Mouse (Mus musculus) spleen, adult 2 months (tissue): ENCODE measurements around the gene Olfr800. TPM values are rescaled to one million over a fixed set of nuclear protein-coding genes. Genes with fewer than 3 reads are reported as not detected.

Experiments used
- DNase-seq, 2 experiments: peaks; one replicate each; pipeline versions ENCODE4 v3.0.0 to v3.0.0-alpha.2; 2012 to 2021; ENCODE audit warnings: low spot score in 2 of 2, low read depth in 1 of 2
- H3K27ac ChIP-seq: fragments of 200-500 bp; 2 replicates; pipeline ENCODE4 v1.5.1; 2012; ENCODE audit warnings: low read length, inconsistent platforms; ENCODE audit not compliant: insufficient read depth
- H3K27me3 ChIP-seq: fragments of 200-500 bp; 2 replicates; pipeline ENCODE4 v1.6.1; 2012; ENCODE audit warnings: mild to moderate bottlenecking, moderate library complexity, low read length, inconsistent platforms; ENCODE audit not compliant: control insufficient read depth, insufficient read depth
- H3K36me3 ChIP-seq: fragments of 200-500 bp; 2 replicates; pipeline ENCODE4 v1.6.1; 2012; ENCODE audit warnings: mild to moderate bottlenecking, low read length, inconsistent platforms; ENCODE audit not compliant: control insufficient read depth, insufficient read depth
- H3K4me1 ChIP-seq: fragments of 200-500 bp; 2 replicates; pipeline ENCODE4 v1.6.1; 2011; ENCODE audit warnings: inconsistent platforms; ENCODE audit not compliant: control insufficient read depth, insufficient read depth, insufficient read length
- H3K4me3 ChIP-seq: fragments of 200-500 bp; 2 replicates; pipeline ENCODE4 v1.5.1; 2011; ENCODE audit warnings: mild to moderate bottlenecking, inconsistent platforms; ENCODE audit not compliant: insufficient read depth, insufficient read length; ENCODE audit errors: extremely low read depth
- CTCF ChIP-seq: fragments of 200-500 bp; IDR thresholded peaks from 2 replicates; pipeline ENCODE4 v1.5.1; 2011; ENCODE audit warnings: mild to moderate bottlenecking, inconsistent platforms; ENCODE audit not compliant: insufficient read depth, insufficient read length, insufficient replicate concordance; ENCODE audit errors: extremely low read depth
- POLR2A ChIP-seq: fragments of 200-500 bp; IDR thresholded peaks from 2 replicates; pipeline ENCODE4 v1.6.1; 2011; ENCODE audit warnings: low read depth, low read length, inconsistent platforms
- WGBS: fragments of 180-500 bp; shearing (Covaris S2); methylation state at CpG from one replicate; pipeline ENCODE4 v1.1.7; 2018; 5-methylcytosine and 5-hydroxymethylcytosine counted together
- polyA plus RNA-seq: library from polyadenylated mRNA; depleted of rRNA; stranded (reverse); fragments of >200 nt; gene quantifications from 2 replicates; pipeline ENCODE4 v1.2.3, GENCODE M21; 2012; rRNA removed

Gene Olfr800
- polyA plus RNA-seq, 1 experiment = not detected

DNA sequence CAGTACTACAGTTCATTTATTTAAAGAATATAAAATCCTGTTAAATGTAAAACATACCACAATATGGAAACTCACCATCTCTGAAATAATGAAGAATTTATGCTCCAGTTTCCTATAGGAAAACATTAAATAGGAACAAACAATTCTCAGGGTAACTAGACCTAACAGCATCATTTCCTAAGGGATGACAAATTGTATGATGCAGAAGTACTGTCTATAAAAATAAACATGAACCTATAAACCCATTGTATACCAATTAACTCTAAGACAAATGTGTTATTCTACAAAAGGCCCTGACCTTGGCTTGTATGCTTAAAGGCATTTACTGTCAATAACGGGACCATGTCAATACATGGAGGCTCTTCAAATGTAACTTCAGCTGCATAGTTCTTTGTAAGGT, 16.3 kb downstream of the Olfr800 start, which contains the start of gene Olfr801:
Olfr801 (minus strand) TSS at position 101 of the 400 bp plus-strand sequence.
- Histone ChIP-seq H3K36me3 (no peaks in the 10 kb centered on the region), H3K4me1 (no peaks in the 10 kb centered on the region), H3K27me3 (no peaks in the 10 kb centered on the region), H3K27ac (no peak within 1 kb of the TSS), H3K4me3 (no peak within 1 kb of the TSS)
- DNase-seq = no peak
- WGBS = 83% methylated on average over 1 of the region's 1 CpGs
- no peak for TF ChIP-seq POLR2A
- TF ChIP-seq CTCF = no peak

- Histone ChIP-seq H3K36me3 (no peaks in the 10 kb centered on the region), H3K4me3 (no peak within 1 kb of the TSS), H3K4me1 (no peaks in the 10 kb centered on the region), H3K27ac (no peak within 1 kb of the TSS), H3K27me3 (no peaks in the 10 kb centered on the region)
- DNase-seq = no peak
- no peak for TF ChIP-seq CTCF
- TF ChIP-seq POLR2A = no peak
- WGBS = 85% methylated on average over 1 of the region's 1 CpGs
Measured at GRCm38 (mm10) chr10:129688069-129688468, 30.6 kb downstream of the Olfr800 start, which contains the start of gene Olfr802. Olfr802 (minus strand) TSS chr10:129688169.

DNA sequence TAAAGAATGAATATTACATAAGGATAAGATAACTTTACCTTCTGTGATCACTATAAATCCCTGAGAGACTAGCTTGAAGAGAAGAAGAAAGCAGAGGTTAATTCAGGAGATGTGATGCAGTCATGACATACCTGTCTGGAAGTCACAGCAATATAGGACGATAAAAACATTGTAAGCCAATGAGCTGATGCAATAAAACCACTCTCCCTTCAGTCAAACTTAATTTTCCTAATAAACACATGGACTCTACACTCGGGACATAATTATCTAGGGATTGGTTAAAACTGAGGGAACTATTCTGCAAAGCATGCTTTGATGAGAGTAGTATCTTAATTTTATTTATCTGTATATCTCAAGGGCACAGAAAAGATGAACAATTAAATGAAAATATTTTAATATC, 36.7 kb downstream of the Olfr800 start, which contains the start of gene Olfr803:
Olfr803 (minus strand) TSS at position 101 of the 400 bp plus-strand sequence.
- Histone ChIP-seq H3K27me3 (no peaks in the 10 kb centered on the region), H3K27ac (no peak within 1 kb of the TSS), H3K4me1 (no peaks in the 10 kb centered on the region), H3K36me3 (no peaks in the 10 kb centered on the region), H3K4me3 (no peak within 1 kb of the TSS)
- no peak for DNase-seq
- WGBS = 82% methylated on average over 2 of the region's 2 CpGs
- no peak for TF ChIP-seq POLR2A
- TF ChIP-seq CTCF = no peak

- no peak for DNase-seq
- no peak for TF ChIP-seq POLR2A
- TF ChIP-seq CTCF = no peak
- Histone ChIP-seq H3K27ac (no peak within 1 kb of the TSS), H3K4me3 (no peak within 1 kb of the TSS), H3K36me3 (no peaks in the 10 kb centered on the region), H3K4me1 (no peaks in the 10 kb centered on the region), H3K27me3 (no peaks in the 10 kb centered on the region)
Measured at GRCm38 (mm10) chr10:129702910-129703309, 45.4 kb downstream of the Olfr800 start, which contains the start of gene Olfr804. Olfr804 (plus strand) TSS chr10:129703210.

Other genes starting within 250 kb of the Olfr800 start
- not detected in 2 replicates for gene Olfr786, start 230.4 kb upstream of the Olfr800 start, polyA plus RNA-seq
- not detected in 2 replicates for gene Olfr787, start 195.8 kb upstream of the Olfr800 start, polyA plus RNA-seq
- not detected in 2 replicates for gene Olfr788, start 186.7 kb upstream of the Olfr800 start, polyA plus RNA-seq
- gene Olfr789, start 172.9 kb upstream of the Olfr800 start, polyA plus RNA-seq = not detected in 2 replicates
- not detected in 2 replicates for gene Olfr790, start 159.2 kb upstream of the Olfr800 start, polyA plus RNA-seq
- gene Olfr791, start 135.9 kb upstream of the Olfr800 start, polyA plus RNA-seq = not detected in 2 replicates
- not detected in 2 replicates for gene Olfr792, start 118.5 kb upstream of the Olfr800 start, polyA plus RNA-seq
- not detected in 2 replicates for gene Olfr794, start 90.0 kb upstream of the Olfr800 start, polyA plus RNA-seq
- not detected in 2 replicates for gene Olfr796, start 45.1 kb upstream of the Olfr800 start, polyA plus RNA-seq
- gene Olfr798, start 29.8 kb upstream of the Olfr800 start, polyA plus RNA-seq = not detected in 2 replicates
- gene Olfr799, start 20.2 kb upstream of the Olfr800 start, polyA plus RNA-seq = not detected in 2 replicates
- gene Olfr801, start 16.2 kb downstream of the Olfr800 start, polyA plus RNA-seq = not detected in 2 replicates
- not detected in 2 replicates for gene Olfr802, start 30.5 kb downstream of the Olfr800 start, polyA plus RNA-seq
- not detected in 2 replicates for gene Olfr803, start 36.6 kb downstream of the Olfr800 start, polyA plus RNA-seq
- gene Olfr804, start 45.5 kb downstream of the Olfr800 start, polyA plus RNA-seq = not detected in 2 replicates
- not detected in 2 replicates for gene Olfr805, start 71.7 kb downstream of the Olfr800 start, polyA plus RNA-seq
- gene Olfr806, start 84.2 kb downstream of the Olfr800 start, polyA plus RNA-seq = not detected in 2 replicates
- not detected in 2 replicates for gene Olfr807, start 100.1 kb downstream of the Olfr800 start, polyA plus RNA-seq
- not detected in 2 replicates for gene Olfr808, start 107.8 kb downstream of the Olfr800 start, polyA plus RNA-seq
- not detected in 2 replicates for gene Olfr809, start 116.9 kb downstream of the Olfr800 start, polyA plus RNA-seq
- not detected in 2 replicates for gene Olfr810, start 137.2 kb downstream of the Olfr800 start, polyA plus RNA-seq
- gene Olfr811, start 146.7 kb downstream of the Olfr800 start, polyA plus RNA-seq = not detected in 2 replicates
- not detected in 2 replicates for gene Olfr812, start 188.4 kb downstream of the Olfr800 start, polyA plus RNA-seq
- not detected in 2 replicates for gene Olfr813, start 197.7 kb downstream of the Olfr800 start, polyA plus RNA-seq
- gene Olfr814, start 222.2 kb downstream of the Olfr800 start, polyA plus RNA-seq = not detected in 2 replicates
- gene Olfr815, start 248.2 kb downstream of the Olfr800 start, polyA plus RNA-seq = not detected in 2 replicates